Mouse (Mus musculus): ENCODE data around the gene Enpp7. TPM values are rescaled to one million over a fixed set of nuclear protein-coding genes. Genes with fewer than 3 reads are reported as not detected.
A peak's percentile ranks its signal among the peaks of the same experiment; 100 is the strongest.

Gene Enpp7
- polyA plus RNA-seq (2016; fragmentation: Nextera tagmentation; extraction: Ambion mirVana), result not detected in 2 replicates

- Histone ChIP-seq H3K9me3 (replicated peaks) (no peaks in the 10 kb centered on the region), H3K4me3 (no peak within 1 kb of the TSS), H3K4me1 (peaks cover 13% of the 10 kb centered on the region), H3K36me3 (no peaks in the 10 kb centered on the region), H3K27me3 (ENCODE audit: low read depth, poor library complexity, severe bottlenecking) (peaks cover 4% of the 10 kb centered on the region), H3K27ac (replicated peaks) (no peak within 1 kb of the TSS)
- WGBS, result 93% methylated on average over 10 of the region's 10 CpGs
- no peak for DNase-seq (ENCODE audit: low spot score)
These were observed at the start of gene Enpp7 for GRCm38 (mm10) chr11:118987999-118988398. Gene Enpp7, plus strand, starts transcription at chr11:118988188.

- Histone ChIP-seq H3K4me3 (no peak overlapping the region), H3K36me3 (no peaks in the 10 kb centered on the region), H3K9me3 (replicated peaks) (no peaks in the 10 kb centered on the region), H3K27me3 (ENCODE audit: low read depth, poor library complexity, severe bottlenecking) (peaks cover 7% of the 10 kb centered on the region; the same call in 1 of the 2 replicates), H3K27ac (replicated peaks) (no peak overlapping the region), H3K4me1 (peaks cover 39% of the 10 kb centered on the region)
- no peak for DNase-seq (ENCODE audit: low spot score)
- WGBS, result 89% methylated on average over 4 of the region's 4 CpGs
These were observed 48.3 kb upstream of the Enpp7 start for GRCm38 (mm10) chr11:118939731-118940130.

GRCm38 (mm10) chr11:118940539-118940938, 47.4 kb upstream of the Enpp7 start:
- Histone ChIP-seq H3K4me3 (no peak overlapping the region), H3K4me1 (peaks cover 36% of the 10 kb centered on the region), H3K27ac (replicated peaks) (no peak overlapping the region), H3K36me3 (no peaks in the 10 kb centered on the region), H3K9me3 (replicated peaks) (no peaks in the 10 kb centered on the region), H3K27me3 (ENCODE audit: low read depth, poor library complexity, severe bottlenecking) (peaks cover 7% of the 10 kb centered on the region; the same call in 1 of the 2 replicates)
- 79% methylated on average over 11 of the region's 11 CpGs for WGBS
- DNase-seq (ENCODE audit: low spot score), result no peak

- Histone ChIP-seq H3K27ac (replicated peaks) (no peak overlapping the region), H3K27me3 (ENCODE audit: low read depth, poor library complexity, severe bottlenecking) (peaks cover 7% of the 10 kb centered on the region; the same call in 1 of the 2 replicates), H3K36me3 (no peaks in the 10 kb centered on the region), H3K4me3 (no peak overlapping the region), H3K4me1 (peaks cover 29% of the 10 kb centered on the region), H3K9me3 (replicated peaks) (no peaks in the 10 kb centered on the region)
- 50% methylated on average over 5 of the region's 5 CpGs for WGBS
- no peak for DNase-seq (ENCODE audit: low spot score)
These were observed 46.7 kb upstream of the Enpp7 start for GRCm38 (mm10) chr11:118941268-118941667.

GRCm38 (mm10) chr11:118945868-118946267, 42.1 kb upstream of the Enpp7 start:
- H3K36me3 ChIP-seq, result no peaks in the 10 kb centered on the region
- H3K4me1 ChIP-seq, result peaks cover 22% of the 10 kb centered on the region
- DNase-seq (ENCODE audit: low spot score), result no peak
- no peaks in the 10 kb centered on the region for H3K9me3 ChIP-seq (replicated peaks)
- 92% methylated on average over 8 of the region's 8 CpGs for WGBS
- peaks cover 12% of the 10 kb centered on the region; the same call in 1 of the 2 replicates for H3K27me3 ChIP-seq (ENCODE audit: low read depth, poor library complexity, severe bottlenecking)
- H3K4me3 ChIP-seq, result no peak overlapping the region
- H3K27ac ChIP-seq (replicated peaks), result no peak overlapping the region

- no peak overlapping the region for H3K4me3 ChIP-seq
- WGBS, result 39% methylated on average over 6 of the region's 6 CpGs
- H3K9me3 ChIP-seq (replicated peaks), result no peaks in the 10 kb centered on the region
- peak overlapping the region; percentile 35 for H3K27ac ChIP-seq (replicated peaks)
- no peaks in the 10 kb centered on the region for H3K36me3 ChIP-seq
- DNase-seq (ENCODE audit: low spot score), result no peak
- H3K4me1 ChIP-seq, result peaks cover 43% of the 10 kb centered on the region
- H3K27me3 ChIP-seq (ENCODE audit: low read depth, poor library complexity, severe bottlenecking), result peaks cover 40% of the 10 kb centered on the region; the same call in 1 of the 2 replicates
These were observed 33.0 kb upstream of the Enpp7 start for GRCm38 (mm10) chr11:118955016-118955415.

- no peak for DNase-seq (ENCODE audit: low spot score)
- Histone ChIP-seq H3K9me3 (replicated peaks) (no peaks in the 10 kb centered on the region), H3K36me3 (no peaks in the 10 kb centered on the region), H3K27ac (replicated peaks) (peak overlapping the region; percentile 23; the same call in 1 of the 2 replicates), H3K4me1 (peaks cover 62% of the 10 kb centered on the region), H3K4me3 (no peak overlapping the region), H3K27me3 (ENCODE audit: low read depth, poor library complexity, severe bottlenecking) (peaks cover 28% of the 10 kb centered on the region)
- 62% methylated on average over 14 of the region's 14 CpGs for WGBS
These were observed 30.9 kb upstream of the Enpp7 start for GRCm38 (mm10) chr11:118957070-118957471.

- Histone ChIP-seq H3K27me3 (ENCODE audit: low read depth, poor library complexity, severe bottlenecking) (peaks cover 35% of the 10 kb centered on the region), H3K4me3 (no peak overlapping the region), H3K27ac (replicated peaks) (no peak overlapping the region; the same call in 1 of the 2 replicates), H3K36me3 (no peaks in the 10 kb centered on the region), H3K9me3 (replicated peaks) (no peaks in the 10 kb centered on the region), H3K4me1 (peaks cover 59% of the 10 kb centered on the region)
- DNase-seq (ENCODE audit: low spot score), result no peak
- WGBS, result 56% methylated on average over 3 of the region's 3 CpGs
These were observed 27.3 kb upstream of the Enpp7 start for GRCm38 (mm10) chr11:118960649-118961048.

- peaks cover 60% of the 10 kb centered on the region for H3K4me1 ChIP-seq
- H3K27ac ChIP-seq (replicated peaks), result no peak overlapping the region
- H3K4me3 ChIP-seq, result no peak overlapping the region
- H3K27me3 ChIP-seq (ENCODE audit: low read depth, poor library complexity, severe bottlenecking), result peaks cover 32% of the 10 kb centered on the region
- H3K36me3 ChIP-seq, result no peaks in the 10 kb centered on the region
- 75% methylated on average over 4 of the region's 4 CpGs for WGBS
- no peaks in the 10 kb centered on the region for H3K9me3 ChIP-seq (replicated peaks)
- no peak for DNase-seq (ENCODE audit: low spot score)
These were observed 25.5 kb upstream of the Enpp7 start for GRCm38 (mm10) chr11:118962478-118962877.

GRCm38 (mm10) chr11:118963926-118964325, 24.1 kb upstream of the Enpp7 start:
- Histone ChIP-seq H3K4me3 (no peak overlapping the region), H3K9me3 (replicated peaks) (no peaks in the 10 kb centered on the region), H3K27me3 (ENCODE audit: low read depth, poor library complexity, severe bottlenecking) (peaks cover 37% of the 10 kb centered on the region), H3K4me1 (peaks cover 60% of the 10 kb centered on the region), H3K36me3 (no peaks in the 10 kb centered on the region), H3K27ac (replicated peaks) (peak overlapping the region; percentile 46; the same call in 1 of the 2 replicates)
- 96% methylated on average over 5 of the region's 5 CpGs for WGBS
- no peak for DNase-seq (ENCODE audit: low spot score)

GRCm38 (mm10) chr11:118965078-118965477, 22.9 kb upstream of the Enpp7 start:
- Histone ChIP-seq H3K27me3 (ENCODE audit: low read depth, poor library complexity, severe bottlenecking) (peaks cover 34% of the 10 kb centered on the region), H3K27ac (replicated peaks) (peak overlapping the region; percentile 64; the same call in 1 of the 2 replicates), H3K4me1 (peaks cover 59% of the 10 kb centered on the region), H3K36me3 (no peaks in the 10 kb centered on the region), H3K4me3 (no peak overlapping the region), H3K9me3 (replicated peaks) (no peaks in the 10 kb centered on the region)
- no peak for DNase-seq (ENCODE audit: low spot score)
- WGBS, result 35% methylated on average over 7 of the region's 7 CpGs

GRCm38 (mm10) chr11:118971470-118972034, 16.4 kb upstream of the Enpp7 start:
- peaks cover 58% of the 10 kb centered on the region for H3K27me3 ChIP-seq (ENCODE audit: low read depth, poor library complexity, severe bottlenecking)
- H3K4me1 ChIP-seq, result peaks cover 57% of the 10 kb centered on the region
- H3K27ac ChIP-seq (replicated peaks), result peak overlapping the region; percentile 87
- peak; percentile 68 for DNase-seq (ENCODE audit: low spot score)
- no peaks in the 10 kb centered on the region for H3K36me3 ChIP-seq
- H3K4me3 ChIP-seq, result no peak overlapping the region
- WGBS, result 39% methylated on average over 20 of the region's 20 CpGs
- H3K9me3 ChIP-seq (replicated peaks), result no peaks in the 10 kb centered on the region
